Mouse (Mus musculus) right cerebral cortex, adult 18-20 months (tissue): ENCODE data around the gene C530008M17Rik.

ENCODE experiments used
- DNase-seq: peaks from one replicate; pipeline ENCODE4 v3.0.0; 2022; ENCODE audit warnings: mixed read lengths

The C530008M17Rik gene

DNA sequence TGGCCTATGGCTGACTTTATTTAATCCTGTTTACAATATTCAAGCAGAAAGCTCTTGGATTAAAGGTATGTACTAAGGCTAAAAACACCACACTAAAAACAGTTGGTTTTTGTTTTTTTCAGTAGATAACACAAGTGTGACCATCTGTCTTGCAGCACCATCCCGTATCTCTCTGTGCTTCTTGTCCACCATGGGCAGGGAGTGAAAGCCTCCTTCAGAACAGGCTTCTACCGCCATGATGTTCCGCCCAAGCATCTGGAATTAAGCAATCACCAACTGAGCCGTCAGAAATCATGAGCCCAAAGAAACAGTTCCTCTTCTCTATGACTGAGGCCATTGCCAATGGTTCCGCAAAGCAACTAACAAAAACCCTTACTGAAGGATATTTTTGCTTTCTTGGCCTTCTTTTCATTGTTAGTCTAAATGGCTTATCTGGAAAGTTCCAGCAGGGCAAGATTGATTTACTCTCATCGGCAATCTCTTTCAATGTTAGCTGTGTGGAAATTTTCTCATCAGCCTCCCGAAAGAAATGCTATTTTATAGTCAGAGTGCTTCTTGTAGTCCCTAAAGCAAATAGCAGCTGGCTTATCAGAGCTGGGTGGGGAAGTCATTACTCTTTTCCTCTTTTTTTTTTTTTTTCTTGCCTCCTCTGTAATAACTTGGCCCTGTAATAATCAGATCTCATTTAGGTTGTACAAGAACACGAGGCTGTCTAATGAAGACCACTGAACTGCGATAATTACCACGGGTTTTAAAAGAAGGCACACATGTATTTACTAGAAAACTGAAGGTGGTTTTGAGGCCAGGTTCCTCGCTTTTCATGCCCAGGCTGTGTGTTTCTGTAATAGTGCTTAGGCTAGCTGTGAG is 49.2 kb downstream of the C530008M17Rik start:
- no peak for DNase-seq

DNA sequence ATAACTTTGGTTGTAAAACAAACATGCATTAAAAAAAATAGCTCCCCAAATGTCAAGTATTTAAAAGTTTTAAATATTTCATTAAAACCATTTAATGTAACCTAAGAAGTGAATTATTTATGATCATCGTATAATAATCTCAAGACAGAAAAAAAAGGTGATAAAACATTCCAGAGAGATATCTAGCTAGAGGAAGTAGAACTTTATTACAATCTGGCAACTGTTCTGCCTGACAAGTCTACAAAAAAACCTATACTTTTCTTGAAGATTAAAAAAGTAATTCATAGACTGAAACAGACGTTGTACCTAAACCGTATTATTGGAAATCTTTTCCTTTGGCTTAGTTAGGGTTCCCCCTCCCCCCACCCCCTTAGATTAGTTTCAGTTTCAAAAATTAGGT is 50.8 kb downstream of the C530008M17Rik start:
- no peak for DNase-seq

DNA sequence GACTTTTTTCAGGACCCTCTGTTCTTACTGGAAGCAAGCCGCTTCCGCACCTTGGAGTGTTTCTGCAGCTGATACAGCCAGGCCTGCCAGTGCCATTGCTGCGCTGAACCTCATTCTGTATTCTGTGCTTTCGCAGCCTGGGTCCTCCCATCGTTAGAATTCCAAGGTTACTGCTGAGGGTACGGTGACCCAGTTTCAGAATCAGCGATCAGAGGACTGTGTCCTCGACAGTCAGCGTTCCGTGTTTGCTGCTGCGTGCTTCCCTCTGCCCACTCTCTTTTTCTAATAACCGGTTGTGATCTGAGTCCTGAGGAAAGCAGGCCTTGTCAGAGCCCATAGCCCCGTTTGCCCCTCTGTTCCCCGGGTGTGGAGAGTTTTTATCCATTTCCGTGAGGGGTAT is 51.7 kb downstream of the C530008M17Rik start:
- DNase-seq: no peak

DNA sequence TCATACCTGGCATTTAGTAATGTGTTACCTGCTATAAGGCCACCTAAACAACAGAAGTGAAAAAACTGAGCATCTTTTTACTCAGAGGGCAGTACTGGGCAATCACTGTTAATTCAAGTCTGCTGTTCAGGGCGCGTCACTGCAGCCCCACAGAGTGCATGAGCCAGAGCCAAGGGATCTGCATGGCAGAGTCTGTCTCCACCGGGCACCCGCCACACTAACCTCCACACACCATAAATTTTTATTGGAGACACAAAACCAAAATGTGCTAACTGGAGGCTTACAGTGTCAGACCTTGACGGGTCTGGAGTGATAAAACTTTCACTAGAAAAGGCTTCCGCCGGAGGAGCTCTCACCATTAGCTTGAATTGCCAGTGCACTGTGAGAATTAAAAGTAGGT is 57.4 kb downstream of the C530008M17Rik start:
- DNase-seq: no peak

DNA sequence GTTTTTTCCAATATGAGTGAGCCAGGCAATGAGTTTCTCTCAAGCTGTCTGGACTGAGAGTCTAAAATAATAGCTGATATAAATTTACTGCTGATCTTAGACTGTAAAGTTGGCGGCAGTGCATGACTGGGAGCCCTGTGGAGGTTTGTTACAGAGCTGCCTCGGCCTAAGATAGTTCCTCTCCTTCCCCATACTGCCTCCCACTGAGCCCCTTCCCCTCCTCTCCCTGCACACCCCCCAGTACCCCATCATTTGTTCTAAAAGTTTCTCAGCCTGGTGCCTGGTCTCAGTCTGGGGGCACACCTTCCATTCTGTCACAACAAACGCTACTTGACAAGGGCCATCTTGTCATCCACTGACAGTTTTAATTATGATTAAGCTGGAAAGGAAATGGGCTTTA is 63.6 kb downstream of the C530008M17Rik start:
- no peak for DNase-seq

DNA sequence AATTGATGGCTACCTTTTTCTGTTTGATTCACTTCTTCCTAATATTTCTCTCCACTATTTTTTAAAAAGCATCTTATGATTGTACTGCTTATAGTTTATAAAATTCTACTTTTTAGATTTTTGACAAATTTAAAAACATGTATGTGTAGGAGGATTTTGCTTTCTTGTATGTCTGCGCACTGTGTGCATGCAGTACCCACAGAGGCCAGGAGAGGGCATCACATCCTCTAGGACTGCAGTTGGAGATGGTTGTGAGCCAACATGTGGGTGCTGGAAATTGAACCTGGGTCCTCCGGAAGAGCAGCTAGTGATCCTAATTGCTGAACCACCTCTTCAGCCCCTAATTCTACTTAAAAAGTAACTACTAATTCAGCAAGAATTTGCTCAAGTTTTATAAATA is 68.6 kb downstream of the C530008M17Rik start:
- no peak for DNase-seq

DNA sequence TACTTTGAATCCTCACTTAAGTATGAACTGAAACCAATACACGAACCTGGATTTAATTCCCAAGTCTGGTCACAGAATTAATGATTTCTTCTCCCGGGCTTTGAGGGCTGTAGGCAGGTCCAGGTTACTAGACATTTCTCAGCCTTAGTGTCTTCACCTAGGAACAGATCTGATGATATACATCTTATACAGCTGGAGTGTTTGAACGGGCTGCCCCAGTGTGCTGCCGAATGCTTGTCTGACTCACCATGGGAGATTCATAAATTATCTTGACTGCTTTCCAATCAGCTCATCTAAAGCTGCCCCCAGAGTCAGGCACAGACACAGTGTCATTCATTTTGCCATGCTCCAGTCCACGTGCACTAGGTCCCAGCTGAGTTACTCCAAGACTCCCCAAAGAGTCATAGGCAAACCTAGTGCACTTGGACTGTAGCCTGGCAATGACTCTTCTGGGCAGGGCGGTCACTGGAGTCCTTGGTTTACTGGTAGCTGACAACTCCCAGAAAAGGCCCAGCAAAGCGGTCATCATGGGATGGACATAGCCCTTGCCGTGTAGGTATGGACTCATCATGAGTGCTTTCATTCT is 70.3 kb downstream of the C530008M17Rik start:
- no peak for DNase-seq

DNA sequence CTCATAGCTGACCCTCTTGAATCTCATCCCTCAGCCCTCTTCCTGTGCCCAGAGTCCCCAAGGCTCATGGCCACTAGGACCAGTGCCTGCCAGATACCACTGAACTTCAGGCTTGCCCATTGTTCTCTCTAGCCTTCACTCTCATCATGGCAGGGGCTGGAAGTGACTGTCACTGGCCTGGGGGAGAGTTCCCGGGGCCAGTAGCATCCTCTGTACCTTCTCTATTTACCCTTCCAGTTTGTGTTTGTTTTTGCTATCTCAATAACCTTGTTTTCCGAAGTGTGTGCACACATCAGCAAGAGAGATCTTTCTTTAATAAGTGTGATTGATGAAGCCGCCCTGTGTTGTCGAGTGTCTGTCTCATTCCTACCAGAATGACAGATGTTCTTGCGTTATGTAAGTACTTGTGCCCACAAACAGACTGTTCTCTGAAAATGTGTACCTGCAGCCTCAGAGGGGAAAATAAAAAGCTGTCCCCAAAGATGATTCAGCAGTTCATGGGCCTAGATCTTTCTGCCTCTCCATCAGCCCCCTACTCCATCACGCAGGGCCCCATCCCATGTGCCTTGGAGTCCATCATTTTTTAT is 76.8 kb downstream of the C530008M17Rik start:
- DNase-seq: no peak

DNA sequence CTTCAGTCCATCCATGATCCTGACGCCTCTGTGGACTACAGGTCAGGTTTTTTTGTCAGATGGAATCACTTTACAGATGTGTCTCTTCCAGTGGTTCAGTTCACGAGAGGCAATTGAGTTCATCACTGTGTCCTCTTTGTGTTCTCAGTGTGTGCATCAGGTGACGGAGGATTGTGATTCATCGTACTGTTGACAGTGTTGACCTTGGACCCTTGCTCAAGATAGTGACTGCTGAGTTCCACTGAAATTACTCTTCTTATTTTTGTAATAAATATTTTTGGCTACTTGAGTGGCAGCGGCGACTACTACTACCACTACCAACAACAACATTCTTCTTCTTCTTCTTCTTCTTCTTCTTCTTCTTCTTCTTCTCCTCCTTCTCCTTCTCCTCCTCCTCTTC is 85.2 kb downstream of the C530008M17Rik start:
- DNase-seq: no peak

DNA sequence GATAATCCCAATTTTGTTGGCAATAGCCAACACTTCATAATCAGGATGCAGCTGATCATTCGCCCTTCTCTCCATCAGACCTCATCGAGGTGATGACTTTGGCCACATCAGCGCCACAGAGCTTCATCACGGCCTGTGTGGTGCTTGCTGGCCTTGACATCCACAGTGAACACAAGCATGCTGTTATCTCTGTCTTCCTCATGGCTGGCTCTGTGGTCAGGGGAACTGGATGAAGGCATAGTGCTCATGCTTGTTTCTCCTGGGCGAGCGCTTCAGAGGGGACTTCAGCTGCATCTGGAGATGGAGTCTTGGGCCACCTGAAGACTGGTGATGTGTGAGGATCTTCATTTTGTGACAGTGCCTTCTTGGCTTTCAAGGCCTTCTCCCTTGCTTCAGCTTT is 85.8 kb downstream of the C530008M17Rik start:
- DNase-seq: no peak

DNA sequence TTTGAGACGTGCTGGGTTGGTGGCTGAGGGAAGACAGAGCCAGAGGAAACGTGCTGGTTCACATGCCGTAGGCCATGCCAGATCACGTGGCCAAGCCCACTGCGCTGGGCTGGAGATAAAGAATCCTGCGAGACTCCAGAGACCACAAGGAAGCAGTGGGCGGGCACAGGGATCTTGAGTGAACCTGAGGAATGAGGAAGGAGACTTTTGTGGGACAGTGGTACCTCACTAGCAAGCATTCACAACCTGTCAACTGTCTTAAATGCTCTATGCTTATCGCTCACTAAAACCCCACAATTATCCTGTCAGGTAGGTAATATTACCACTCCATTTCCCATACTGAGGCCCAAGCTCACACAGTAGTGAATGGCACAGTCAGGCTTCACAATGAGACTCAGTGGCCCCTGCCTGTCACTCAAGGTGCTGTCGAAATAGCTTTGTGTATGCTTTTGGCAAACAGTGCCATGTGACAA is 88.5 kb downstream of the C530008M17Rik start:
- no peak for DNase-seq

DNA sequence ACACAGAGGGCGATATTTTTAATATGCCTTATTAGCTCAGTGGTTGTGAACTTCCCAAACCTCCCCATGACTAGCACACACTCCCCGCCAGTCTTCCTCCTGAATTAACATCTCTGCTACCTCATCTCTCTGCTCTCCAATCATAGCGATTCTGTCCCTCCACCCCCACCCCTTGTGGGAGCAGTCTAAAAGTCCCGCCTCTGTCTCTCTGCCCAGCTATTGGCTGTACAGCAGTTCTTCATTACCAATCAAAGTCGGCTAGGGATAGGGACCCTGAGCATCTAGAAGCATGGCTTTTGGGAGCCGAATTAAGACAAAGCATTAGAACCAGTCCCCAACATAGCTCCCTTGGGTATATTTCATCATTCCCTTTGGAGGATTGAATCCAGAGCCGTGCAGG is 91.5 kb downstream of the C530008M17Rik start:
- peak; percentile 20 for DNase-seq

DNA sequence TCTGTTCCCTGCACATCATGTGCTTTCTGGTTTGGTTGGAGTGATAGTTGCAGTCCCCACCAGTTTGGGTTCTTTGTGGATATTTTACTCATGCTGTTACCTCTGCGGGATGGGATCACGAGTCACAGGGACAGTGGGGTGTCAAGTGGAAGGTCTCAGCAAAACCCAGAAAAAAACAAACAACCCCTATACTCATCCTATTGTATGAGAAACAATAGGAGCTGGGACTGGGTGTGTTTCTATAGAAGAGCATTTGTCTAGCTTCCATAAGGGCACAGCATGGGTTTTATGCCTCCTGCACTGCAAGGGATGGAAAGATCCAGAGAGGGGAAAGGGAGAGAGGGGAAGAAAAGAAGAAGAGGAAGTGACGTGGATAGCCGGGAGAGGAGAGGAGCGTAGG is 96.0 kb downstream of the C530008M17Rik start:
- DNase-seq: no peak

DNA sequence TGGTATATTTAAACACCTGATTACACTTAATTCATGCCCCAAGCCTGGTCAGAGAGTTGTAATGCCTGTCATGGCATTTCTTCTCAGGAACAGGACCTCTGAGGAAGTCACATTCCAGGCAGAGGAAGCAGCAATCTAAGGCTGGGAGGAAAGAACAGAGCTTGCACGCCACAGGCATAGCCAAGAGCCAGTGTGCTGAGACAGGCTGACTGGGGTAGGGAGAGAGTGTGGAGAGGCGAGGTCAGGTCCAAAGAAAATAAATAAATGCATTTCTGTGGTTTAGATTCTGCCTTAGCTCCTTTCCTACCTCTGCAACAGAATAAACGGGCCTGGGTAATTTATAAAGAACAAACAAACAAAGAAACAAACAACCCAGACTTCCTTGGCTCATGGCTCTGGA is 104.0 kb downstream of the C530008M17Rik start:
- no peak for DNase-seq

DNA sequence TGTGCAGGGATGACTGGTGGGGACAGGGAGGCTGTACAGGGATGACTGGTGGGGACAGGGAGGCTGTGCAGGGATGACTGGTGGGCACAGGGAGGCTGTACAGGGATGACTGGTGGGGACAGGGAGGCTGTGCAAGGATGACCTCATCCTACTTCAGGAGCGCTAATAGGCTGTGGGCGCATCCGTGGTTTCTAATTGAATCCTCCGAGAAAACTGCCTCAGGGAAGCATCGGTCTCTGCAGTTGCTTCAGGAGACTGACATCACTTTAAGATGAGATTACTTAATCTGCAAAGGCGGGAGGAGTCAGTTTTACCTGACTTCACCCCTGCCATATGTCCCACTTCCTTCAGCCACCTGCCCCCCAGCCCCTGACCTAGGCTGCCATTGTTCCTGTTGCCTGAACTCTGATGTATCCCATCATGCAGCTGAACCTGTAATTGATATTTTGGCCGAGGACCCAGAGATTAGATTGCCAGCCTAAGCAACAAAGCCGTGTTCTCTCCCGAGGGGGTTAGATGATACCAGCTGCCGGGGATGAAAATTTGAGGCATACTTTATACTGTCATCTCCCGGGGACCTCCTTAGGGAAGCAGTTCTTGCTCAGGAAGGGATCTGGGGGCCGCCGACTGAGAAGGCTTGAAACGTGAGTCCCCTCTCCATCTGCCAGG is 105.9 kb downstream of the C530008M17Rik start:
- no peak for DNase-seq

DNA sequence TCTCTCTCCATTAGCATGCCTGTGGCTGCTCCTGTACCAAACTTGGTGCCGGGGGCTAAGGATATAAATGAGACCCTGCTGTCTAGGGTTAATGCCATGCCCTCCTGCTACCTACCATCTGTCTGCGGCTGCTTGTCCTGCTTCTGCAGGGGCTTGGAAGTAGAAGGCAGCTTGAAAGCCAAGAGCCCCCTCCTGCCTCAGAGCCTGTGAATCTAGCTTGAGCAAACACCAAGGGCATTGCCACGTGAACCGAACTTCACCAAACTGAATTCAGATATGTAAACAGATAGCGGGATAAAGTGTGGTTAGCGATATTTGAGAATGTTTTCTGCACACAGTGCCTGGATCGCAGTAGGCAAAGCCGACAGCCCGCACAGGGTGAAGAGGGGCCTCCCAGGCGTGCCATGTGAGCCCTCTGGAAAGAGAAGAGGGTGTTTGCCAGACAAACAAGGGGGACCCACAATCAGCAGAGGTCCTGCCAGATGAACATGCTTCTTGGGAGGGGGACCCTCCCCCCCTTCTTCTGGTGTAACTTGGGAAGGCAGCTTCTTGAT is 106.9 kb downstream of the C530008M17Rik start:
- no peak for DNase-seq

DNA sequence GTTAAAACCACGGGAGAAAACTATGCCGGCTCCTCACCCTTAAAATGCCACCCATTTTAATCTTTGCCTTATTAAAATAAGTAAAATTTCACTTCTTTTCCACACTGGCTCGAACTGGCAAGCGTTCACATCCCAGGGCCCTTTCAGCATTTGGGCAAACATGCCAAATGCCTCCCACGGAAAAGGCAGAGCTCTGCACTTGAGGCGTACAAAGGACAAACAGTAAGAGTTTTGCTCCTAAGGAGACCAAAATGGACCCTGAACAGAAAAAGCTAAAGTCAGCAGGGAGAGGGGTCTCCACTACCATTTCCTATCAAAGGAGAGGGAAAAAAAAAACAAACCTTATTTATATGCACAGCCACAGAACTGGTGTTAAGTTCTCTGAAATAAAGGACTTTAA is 107.4 kb downstream of the C530008M17Rik start:
- no peak for DNase-seq

DNA sequence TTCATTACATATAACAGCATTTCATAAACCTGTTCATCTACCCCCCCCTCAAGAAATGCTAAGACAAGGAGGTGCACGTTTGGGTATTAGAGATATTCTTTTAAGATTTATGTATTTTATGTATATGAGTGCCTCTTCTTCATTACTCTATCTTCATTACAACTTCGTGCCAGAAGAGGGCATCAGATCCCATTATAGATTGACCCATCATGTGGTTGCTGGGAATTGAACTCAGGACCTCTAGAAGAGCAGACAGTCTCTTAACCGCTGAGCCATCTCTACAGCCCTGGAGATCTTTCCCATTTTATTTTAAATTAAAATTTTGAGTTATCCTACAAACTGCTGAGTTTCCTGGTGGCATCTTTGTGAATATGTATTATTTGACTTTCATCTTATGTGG is 112.7 kb downstream of the C530008M17Rik start:
- DNase-seq: no peak

DNA sequence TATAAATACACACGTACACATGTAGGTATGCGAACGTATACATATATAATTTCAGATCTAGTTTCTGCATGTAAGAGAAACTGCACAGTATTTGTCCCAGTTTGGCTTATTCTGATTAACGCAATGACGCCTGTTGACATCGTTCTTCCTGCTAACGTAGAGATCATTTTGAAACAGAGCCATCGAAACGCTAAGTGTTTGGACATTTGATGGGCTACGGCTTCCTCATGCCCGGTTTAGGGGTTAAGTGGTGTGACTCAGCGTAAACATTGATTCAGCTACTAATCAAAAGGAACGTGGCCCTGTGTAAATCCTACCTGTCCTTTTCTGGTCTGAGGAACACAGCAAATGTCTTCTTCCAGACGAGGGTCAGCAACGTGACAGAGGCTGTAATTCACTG is 113.3 kb downstream of the C530008M17Rik start:
- DNase-seq: no peak

DNA sequence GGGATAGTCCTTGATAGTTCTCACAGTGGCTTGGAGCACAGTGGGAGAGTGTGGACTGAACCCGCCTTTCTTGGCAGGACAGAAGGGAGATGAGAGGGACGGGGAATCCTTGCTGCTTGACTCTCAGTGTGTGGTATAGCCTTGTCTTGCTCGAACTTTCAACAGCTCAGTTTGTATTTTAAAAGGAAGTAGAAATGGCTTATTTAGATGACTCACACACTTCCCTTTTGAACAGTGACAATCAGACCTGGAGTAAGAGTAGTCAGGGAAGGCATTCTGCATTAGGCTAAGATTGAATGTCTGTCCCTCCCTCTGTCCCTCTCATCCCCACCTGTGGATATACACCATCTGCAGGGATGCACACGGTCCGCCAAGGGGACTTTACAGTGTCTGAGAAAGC is 115.1 kb downstream of the C530008M17Rik start:
- no peak for DNase-seq

DNA sequence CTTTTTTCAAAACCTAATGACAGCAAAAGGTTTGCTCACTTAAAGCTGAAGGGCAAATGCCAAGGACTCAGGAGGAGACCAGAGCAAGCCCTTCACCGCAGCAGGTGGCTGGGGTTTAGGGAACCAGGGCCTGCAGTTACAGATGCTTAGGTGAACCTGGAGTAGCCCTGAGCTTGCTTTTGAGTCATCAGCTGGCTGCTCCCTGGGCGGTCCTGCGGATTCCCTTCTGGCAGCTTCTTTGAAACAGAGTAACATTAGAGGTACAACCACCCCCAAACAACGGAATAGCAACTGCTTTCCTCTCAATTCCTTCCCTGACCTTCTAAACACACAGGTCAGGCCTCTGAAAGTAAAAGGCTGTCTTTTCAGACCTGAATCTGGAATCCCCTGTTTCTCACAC is 116.5 kb downstream of the C530008M17Rik start:
- no peak for DNase-seq

DNA sequence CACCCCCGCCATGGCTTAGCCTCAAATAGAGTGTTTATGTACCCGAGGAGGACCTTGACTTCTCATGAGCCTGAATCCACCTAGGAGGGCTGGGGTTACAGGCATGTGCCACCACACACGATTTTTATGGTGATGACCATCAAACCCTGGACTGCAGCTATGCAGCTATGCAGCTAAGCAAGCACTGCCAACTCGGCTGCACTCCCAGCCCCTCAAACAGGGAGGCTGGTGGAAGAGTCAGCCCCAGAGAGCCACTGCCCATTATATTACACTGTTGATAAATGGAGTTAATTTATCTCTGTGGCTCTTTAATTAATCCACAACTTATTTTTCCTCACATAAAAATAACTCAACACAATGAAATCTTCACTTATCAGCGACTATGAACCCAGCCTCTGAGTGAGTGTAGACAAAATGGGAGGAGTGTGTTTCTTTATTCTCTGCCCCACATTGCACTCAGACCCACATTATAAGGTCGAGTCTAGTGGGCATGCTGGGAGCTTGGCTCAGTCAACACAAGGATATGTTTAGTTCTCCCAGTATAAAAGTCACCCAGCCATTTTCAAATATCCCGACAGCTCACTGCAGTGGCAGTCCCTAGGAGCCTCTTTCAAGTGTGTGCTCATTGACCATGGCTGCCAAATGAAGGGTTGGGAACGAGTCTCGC is 117.3 kb downstream of the C530008M17Rik start:
- DNase-seq: no peak
